Mouse (Mus musculus): ENCODE data around the gene Lrmda. TPM values are rescaled to one million over a fixed set of nuclear protein-coding genes. Genes with fewer than 3 reads are reported as not detected.
A peak's percentile ranks its signal among the peaks of the same experiment; 100 is the strongest.

Lrmda gene
- total RNA-seq, 2 experiments from 2014 or later: 0.57 to 0.62 TPM

GRCm38 (mm10) chr14:22995184-22995935 is 975.8 kb downstream of the Lrmda start:
- DNase-seq (ENCODE audit: low spot score in 2 of 2): no peak

GRCm38 (mm10) chr14:22998906-22999305 is 979.4 kb downstream of the Lrmda start:
- no peak for DNase-seq (ENCODE audit: low spot score in 2 of 2)

- DNase-seq (ENCODE audit: low spot score in 2 of 2): no peak
Observed at GRCm38 (mm10) chr14:23011989-23012388, 992.5 kb downstream of the Lrmda start.

- peak; percentile 25 to 36 for DNase-seq (ENCODE audit: low spot score in 2 of 2)
Observed at GRCm38 (mm10) chr14:23014747-23015286, 995.3 kb downstream of the Lrmda start.

GRCm38 (mm10) chr14:23015321-23016067 is 996.0 kb downstream of the Lrmda start:
- DNase-seq (ENCODE audit: low spot score in 2 of 2): no peak

- no peak for DNase-seq (ENCODE audit: low spot score in 2 of 2)
Observed at GRCm38 (mm10) chr14:23016068-23016611, 996.6 kb downstream of the Lrmda start.

- no peak for DNase-seq (ENCODE audit: low spot score in 2 of 2)
Observed at GRCm38 (mm10) chr14:23041002-23041401, 1021.5 kb downstream of the Lrmda start.

GRCm38 (mm10) chr14:23045322-23045721 is 1025.8 kb downstream of the Lrmda start:
- no peak for DNase-seq (ENCODE audit: low spot score in 2 of 2)

GRCm38 (mm10) chr14:23046330-23046729 is 1026.8 kb downstream of the Lrmda start:
- DNase-seq (ENCODE audit: low spot score in 2 of 2): peak; percentile 82 to 86

GRCm38 (mm10) chr14:23051441-23051840 is 1031.9 kb downstream of the Lrmda start:
- no peak for DNase-seq (ENCODE audit: low spot score in 2 of 2)

- DNase-seq (ENCODE audit: low spot score in 2 of 2): peak in 1 of 2 experiments; percentile 20
Observed at GRCm38 (mm10) chr14:23052833-23053592, 1033.5 kb downstream of the Lrmda start.

- DNase-seq (ENCODE audit: low spot score in 2 of 2): no peak
Observed at GRCm38 (mm10) chr14:23057228-23057976, 1037.9 kb downstream of the Lrmda start.

GRCm38 (mm10) chr14:23057987-23058386 is 1038.5 kb downstream of the Lrmda start:
- no peak for DNase-seq (ENCODE audit: low spot score in 2 of 2)

GRCm38 (mm10) chr14:23078719-23079118 is 1059.2 kb downstream of the Lrmda start:
- no peak for DNase-seq (ENCODE audit: low spot score in 2 of 2)

GRCm38 (mm10) chr14:23084241-23084773 is 1064.8 kb downstream of the Lrmda start:
- no peak for DNase-seq (ENCODE audit: low spot score in 2 of 2)

GRCm38 (mm10) chr14:23084797-23085196 is 1065.3 kb downstream of the Lrmda start:
- no peak for DNase-seq (ENCODE audit: low spot score in 2 of 2)

GRCm38 (mm10) chr14:23093306-23093705 is 1073.8 kb downstream of the Lrmda start:
- DNase-seq (ENCODE audit: low spot score in 2 of 2): no peak

- DNase-seq (ENCODE audit: low spot score in 2 of 2): peak in 1 of 2 experiments; percentile 8
Observed at GRCm38 (mm10) chr14:23094546-23095157, 1075.1 kb downstream of the Lrmda start.

- no peak for DNase-seq (ENCODE audit: low spot score in 2 of 2)
Observed at GRCm38 (mm10) chr14:23095158-23096016, 1075.9 kb downstream of the Lrmda start.
